8 mouse cellular contexts compared by ENCODE assay signal in the genomic region with DNA sequence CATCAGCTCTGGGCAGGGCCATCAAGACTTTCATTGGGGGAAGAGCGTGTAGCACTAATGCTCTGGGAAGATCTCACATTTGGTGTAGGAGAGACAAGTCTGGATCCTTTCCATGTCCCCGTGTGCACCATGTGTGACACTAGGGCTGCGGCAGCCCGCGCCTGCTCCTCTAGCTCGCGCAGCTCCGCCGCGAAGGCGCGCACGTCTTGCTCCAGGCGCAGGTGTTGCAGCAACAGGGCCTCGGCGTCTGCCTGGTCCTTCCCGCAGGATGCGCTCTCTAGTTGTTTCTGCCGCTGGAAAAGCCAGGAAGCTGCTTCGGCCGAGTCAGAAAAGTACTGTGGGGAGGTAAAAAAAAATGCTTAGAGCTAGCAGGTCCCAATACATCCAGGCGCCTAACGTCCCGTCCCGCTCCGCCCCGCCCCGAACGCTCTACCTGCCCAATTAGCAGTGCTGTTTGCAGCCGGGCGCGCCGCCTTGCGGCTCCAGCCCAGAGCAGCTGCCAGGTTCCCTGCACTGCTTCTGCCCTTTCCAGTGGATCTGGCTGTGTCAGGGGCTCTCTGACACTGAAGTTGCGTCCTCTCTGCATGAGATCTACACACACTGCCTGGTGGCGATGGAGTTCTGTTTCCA. TPM values are rescaled to one million over a fixed set of nuclear protein-coding genes. Genes with fewer than 3 reads are reported as not detected.
DNase-seq lines count a peak whose midpoint lies in the region; ATAC-seq and TF ChIP-seq lines count a peak whose summit lies in the region.

No protein-coding gene starts in this region.

- no peaks in the 10 kb centered on the region for H3K4me1 ChIP-seq in heart, adult 2 months (ENCODE audit: control insufficient read depth, insufficient read depth, low read length)
- peaks cover 10% of the 10 kb centered on the region for H3K4me1 ChIP-seq in heart, embryonic 15.5 days (replicated peaks)
- H3K4me1 ChIP-seq in kidney, embryonic 16.5 days (ENCODE audit: insufficient read depth, low read length): peaks cover 10% of the 10 kb centered on the region
- no peaks in the 10 kb centered on the region for H3K4me1 ChIP-seq in neural tube, embryonic 14.5 days (ENCODE audit: control insufficient read depth, insufficient read depth, low read length)

- no peak for TF ChIP-seq EP300 in heart, adult 2 months (IDR thresholded peaks at IDR 0.05; ENCODE audit: insufficient read depth, low read depth, low read length)

- H3K9ac ChIP-seq in heart, adult 2 months (ENCODE audit: low read depth, low read length): no peak overlapping the region
- H3K9ac ChIP-seq in heart, embryonic 15.5 days: no peak overlapping the region
- peak overlapping the region; percentile 27; the same call in 1 of the 2 replicates for H3K9ac ChIP-seq in kidney, embryonic 16.5 days (replicated peaks; ENCODE audit: low read length)
- H3K9ac ChIP-seq in neural tube, embryonic 14.5 days (replicated peaks; ENCODE audit: low read depth, low read length): no peak overlapping the region

- peak; percentile 70 for TF ChIP-seq CTCF in heart, adult 2 months (IDR thresholded peaks at IDR 0.05)

- H3K4me3 ChIP-seq in heart, adult 2 months: no peak overlapping the region
- peak overlapping the region; percentile 43 for H3K4me3 ChIP-seq in heart, embryonic 15.5 days
- peak overlapping the region; percentile 41 for H3K4me3 ChIP-seq in kidney, embryonic 16.5 days (ENCODE audit: low read length)
- peak overlapping the region; percentile 31 for H3K4me3 ChIP-seq in neural tube, embryonic 14.5 days (ENCODE audit: low read depth, low read length)

- WGBS in heart, adult 2 months: 5% methylated on average over 36 of the region's 36 CpGs
- 4% methylated on average over 36 of the region's 36 CpGs for WGBS in heart, embryonic 15.5 days
- WGBS in kidney, embryonic 16.5 days: 2% methylated on average over 36 of the region's 36 CpGs
- 1% methylated on average over 36 of the region's 36 CpGs for WGBS in neural tube, embryonic 14.5 days

- no peak overlapping the region for H3K27ac ChIP-seq in heart, adult 2 months
- no peak overlapping the region for H3K27ac ChIP-seq in heart, embryonic 15.5 days
- no peak overlapping the region for H3K27ac ChIP-seq in kidney, embryonic 16.5 days (ENCODE audit: low read length)
- no peak overlapping the region for H3K27ac ChIP-seq in neural tube, embryonic 14.5 days (ENCODE audit: low read depth, low read length)

- H3K36me3 ChIP-seq in heart, adult 2 months (ENCODE audit: control insufficient read depth, insufficient read depth, low read length): no peaks in the 10 kb centered on the region
- no peaks in the 10 kb centered on the region for H3K36me3 ChIP-seq in heart, embryonic 15.5 days
- no peaks in the 10 kb centered on the region for H3K36me3 ChIP-seq in kidney, embryonic 16.5 days (ENCODE audit: insufficient read depth, low read length)
- no peaks in the 10 kb centered on the region for H3K36me3 ChIP-seq in neural tube, embryonic 14.5 days (ENCODE audit: control insufficient read depth, insufficient read depth, low read length)

- no peaks in the 10 kb centered on the region for H3K79me2 ChIP-seq in heart, adult 2 months (replicated peaks; ENCODE audit: control insufficient read depth, insufficient read depth, low read length)

- peak; percentile 40; the same call in 1 of the 2 replicates for ATAC-seq in heart, embryonic 15.5 days (replicated peaks; ENCODE audit: insufficient number of reproducible peaks, insufficient read depth, low FRiP score, low read depth)
- peak; percentile 75; the same call in 1 of the 2 replicates for ATAC-seq in kidney, embryonic 16.5 days (ENCODE audit: low FRiP score, low TSS enrichment)
- peak; percentile 76 for ATAC-seq in neural tube, embryonic 14.5 days (ENCODE audit: low read depth)

- peak overlapping the region; percentile 67 for H3K4me2 ChIP-seq in heart, embryonic 15.5 days
- H3K4me2 ChIP-seq in kidney, embryonic 16.5 days (replicated peaks; ENCODE audit: low read depth, low read length): peak overlapping the region; percentile 58
- peak overlapping the region; percentile 51 for H3K4me2 ChIP-seq in neural tube, embryonic 14.5 days (ENCODE audit: low read depth, low read length)

- H3K27me3 ChIP-seq in heart, adult 2 months (ENCODE audit: control insufficient read depth, insufficient read depth, low read length): no peaks in the 10 kb centered on the region
- H3K27me3 ChIP-seq in heart, embryonic 15.5 days: peaks cover 17% of the 10 kb centered on the region
- H3K27me3 ChIP-seq in kidney, embryonic 16.5 days (ENCODE audit: insufficient read depth, low read length): peaks cover 23% of the 10 kb centered on the region; the same call in 1 of the 2 replicates
- peaks cover 9% of the 10 kb centered on the region; the same call in 1 of the 2 replicates for H3K27me3 ChIP-seq in neural tube, embryonic 14.5 days (ENCODE audit: control insufficient read depth, insufficient read depth, low read length)

- H3K9me3 ChIP-seq in heart, embryonic 15.5 days (replicated peaks): no peaks in the 10 kb centered on the region
- H3K9me3 ChIP-seq in kidney, embryonic 16.5 days (ENCODE audit: low read length): no peaks in the 10 kb centered on the region
- H3K9me3 ChIP-seq in neural tube, embryonic 14.5 days (ENCODE audit: control insufficient read depth, low read length): no peaks in the 10 kb centered on the region

- no peak for TF ChIP-seq POLR2A in heart, adult 2 months (IDR thresholded peaks at IDR 0.05; ENCODE audit: insufficient read depth, low read depth, low read length)

- intact Hi-C loops in heart, adult 2 months (cut with DNase I): no loop called here

- peak; percentile 55 to 58 for DNase-seq in heart, adult 2 months
- no peak for DNase-seq in heart, adult 11 months
- DNase-seq in embryo, embryonic 10.5 days (ENCODE audit: low spot score): peak; percentile 67
- peak; percentile 62 to 72 for DNase-seq in lung, adult 18-20 months
- peak; percentile 44 to 55 for DNase-seq in thymus, postnatal 36 days

RNA-seq across cellular contexts. Expression of gene Pla2g4b, which starts 43.0 kb away (rescaled TPM):
- 1 to 10 TPM; 1.6 to 1.9 TPM for total RNA-seq in heart, adult 2 months (2021)
- 3.3 and 4.1 TPM in 2 replicates for polyA plus RNA-seq in heart, adult 2 months (2012; rRNA removed)
- 0.90 and 1.3 TPM in 2 replicates for polyA plus RNA-seq in heart, embryonic 15.5 days (2015; fragmentation: Nextera tagmentation; extraction: Ambion mirVana)
- polyA plus RNA-seq in kidney, embryonic 16.5 days (2015; fragmentation: Nextera tagmentation; extraction: Ambion mirVana): 2.0 and 2.6 TPM in 2 replicates
- polyA plus RNA-seq in neural tube, embryonic 14.5 days (2014; fragmentation: Nextera tagmentation; extraction: Ambion mirVana): 3.2 and 4.3 TPM in 2 replicates

RNA-seq across cellular contexts. Expression of gene Gm28042, which starts 48.9 kb away (rescaled TPM):
- under 1 TPM; 0.55 to 0.77 TPM for total RNA-seq in heart, adult 2 months (2021)
- polyA plus RNA-seq in heart, adult 2 months (2012; rRNA removed): 2.2 and 6.2 TPM in 2 replicates
- polyA plus RNA-seq in heart, embryonic 15.5 days (2015; fragmentation: Nextera tagmentation; extraction: Ambion mirVana): 3.1 and 4.1 TPM in 2 replicates
- 4.0 and 6.0 TPM in 2 replicates for polyA plus RNA-seq in kidney, embryonic 16.5 days (2015; fragmentation: Nextera tagmentation; extraction: Ambion mirVana)
- 7.3 and 7.5 TPM in 2 replicates for polyA plus RNA-seq in neural tube, embryonic 14.5 days (2014; fragmentation: Nextera tagmentation; extraction: Ambion mirVana)

RNA-seq across cellular contexts. Expression of gene Jmjd7, which starts 48.9 kb away (rescaled TPM):
- total RNA-seq in heart, adult 2 months (2021): 1 to 10 TPM; 6.3 to 7.4 TPM
- 6.4 and 14.6 TPM in 2 replicates for polyA plus RNA-seq in heart, adult 2 months (2012; rRNA removed)
- polyA plus RNA-seq in heart, embryonic 15.5 days (2015; fragmentation: Nextera tagmentation; extraction: Ambion mirVana): 12.3 and 16.6 TPM in 2 replicates
- 24.7 and 25.2 TPM in 2 replicates for polyA plus RNA-seq in kidney, embryonic 16.5 days (2015; fragmentation: Nextera tagmentation; extraction: Ambion mirVana)
- 22.8 and 25.3 TPM in 2 replicates for polyA plus RNA-seq in neural tube, embryonic 14.5 days (2014; fragmentation: Nextera tagmentation; extraction: Ambion mirVana)
